Mouse (Mus musculus): ENCODE results near the gene Supv3l1.

DNA sequence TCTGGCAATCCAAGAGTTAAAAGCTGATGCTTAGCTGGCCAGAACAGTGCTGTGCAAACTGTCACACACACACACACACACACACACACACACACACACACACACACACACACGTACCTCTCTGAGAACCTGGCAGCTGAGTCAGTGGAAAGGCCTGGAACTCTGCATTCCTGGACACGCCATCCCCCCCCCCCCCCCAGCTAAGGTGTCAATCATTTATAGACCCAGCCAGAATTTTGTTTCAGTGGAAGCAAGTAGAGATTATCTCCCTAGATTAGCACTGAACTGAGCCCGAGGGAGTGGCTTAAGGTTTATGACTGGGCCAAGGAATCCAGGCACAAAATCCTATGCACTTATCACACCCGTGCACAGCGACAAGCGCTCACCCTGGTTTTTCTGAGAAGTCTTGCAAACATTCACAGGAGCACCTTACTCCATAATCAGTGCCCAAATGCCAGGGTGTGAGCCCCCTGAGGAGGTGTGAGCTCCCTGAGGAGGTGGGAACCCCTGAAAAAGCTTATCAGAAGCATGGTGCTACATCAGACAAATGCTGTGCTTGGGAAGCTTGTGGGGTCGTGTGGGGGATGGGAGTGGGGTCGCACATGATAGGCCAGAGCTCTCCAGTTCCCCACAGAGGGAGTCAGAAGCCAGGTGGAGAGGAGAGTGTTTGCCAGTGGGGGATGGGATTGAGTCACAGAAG is 36.5 kb downstream of the Supv3l1 start:
- TF ChIP-seq EP300 (IDR thresholded peaks at IDR 0.05; ENCODE audit: insufficient read depth, low read depth, low read length) (no peak), CTCF (IDR thresholded peaks at IDR 0.05; ENCODE audit: low read depth, low read length) (no peak), POLR2A (IDR thresholded peaks at IDR 0.05; ENCODE audit: insufficient read depth, low read length) (no peak)
